Mouse (Mus musculus) myocyte (in vitro differentiated cells): ENCODE measurements around the gene Cacna1d.

Experiments used
- MAX ChIP-seq: IDR thresholded peaks from one replicate; pipeline ENCODE4 v1.6.1; 2011; ENCODE audit warnings: low read depth, mild to moderate bottlenecking, control low read depth
- MYOD1 ChIP-seq, 3 experiments: IDR thresholded peaks; one replicate each; pipeline ENCODE4 v1.6.1; 2011; ENCODE audit warnings: control low read depth in 2 of 3, low read depth in 2 of 3, mild to moderate bottlenecking in 2 of 3, moderate library complexity in 1 of 3; ENCODE audit not compliant: insufficient read length in 2 of 3, control insufficient read depth in 1 of 3
- POLR2A ChIP-seq: IDR thresholded peaks from one replicate; pipeline ENCODE4 v1.6.1; 2011; ENCODE audit warnings: low read depth, mild to moderate bottlenecking, control low read depth, moderate library complexity; ENCODE audit not compliant: insufficient read length

GRCm38 (mm10) chr14:30048049-30048448 lies 443.2 kb downstream of the Cacna1d start:
- TF ChIP-seq MAX (no peak), POLR2A (no peak), MYOD1 (IDR thresholded peaks at IDR 0.05; ENCODE audit: control insufficient read depth in 1 of 3, insufficient read length in 2 of 3, low read depth in 2 of 3) (no peak)
